Mouse (Mus musculus): ENCODE results near the gene Ppp1r14c.
"Not testable (repeated sequence)": the region's sequence is repeated elsewhere in the genome, so short reads cannot be mapped to it uniquely, and the experiment has no call there.

DNA sequence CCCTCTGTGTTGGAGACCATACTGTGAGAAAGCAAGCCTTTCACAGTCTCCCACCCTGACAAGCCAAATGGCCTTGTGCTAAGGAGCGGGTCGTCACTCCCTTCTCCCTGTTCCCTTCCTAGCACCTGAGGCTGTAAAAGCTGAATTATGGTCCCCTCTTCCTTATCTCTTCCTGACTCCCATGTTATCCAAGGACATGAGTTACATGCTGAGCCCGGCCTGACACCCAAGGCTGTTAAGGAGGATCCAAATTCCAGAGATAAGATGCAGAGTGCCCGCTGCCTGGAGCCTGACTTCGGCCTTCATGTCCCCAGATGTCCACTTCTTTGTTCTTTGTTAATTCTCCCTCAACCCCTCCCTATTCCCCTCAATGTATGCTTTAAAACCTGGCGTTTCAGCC, 135.0 kb downstream of the Ppp1r14c start:
- TF ChIP-seq CTCF (IDR thresholded peaks at IDR 0.05; ENCODE audit: borderline replicate concordance, insufficient read depth, low read depth, low read length); POLR2A (IDR thresholded peaks at IDR 0.05; ENCODE audit: borderline replicate concordance, insufficient read depth, low read length): not testable (repeated sequence)
